Mouse (Mus musculus): ENCODE results near the gene Clpx. TPM values are rescaled to one million over a fixed set of nuclear protein-coding genes. Genes with fewer than 3 reads are reported as not detected.
"Not testable (repeated sequence)": the region's sequence is repeated elsewhere in the genome, so short reads cannot be mapped to it uniquely, and the experiment has no call there.

Gene Clpx
- polyA plus RNA-seq, 1 experiment from 2014 or later = 25.2 TPM

DNA sequence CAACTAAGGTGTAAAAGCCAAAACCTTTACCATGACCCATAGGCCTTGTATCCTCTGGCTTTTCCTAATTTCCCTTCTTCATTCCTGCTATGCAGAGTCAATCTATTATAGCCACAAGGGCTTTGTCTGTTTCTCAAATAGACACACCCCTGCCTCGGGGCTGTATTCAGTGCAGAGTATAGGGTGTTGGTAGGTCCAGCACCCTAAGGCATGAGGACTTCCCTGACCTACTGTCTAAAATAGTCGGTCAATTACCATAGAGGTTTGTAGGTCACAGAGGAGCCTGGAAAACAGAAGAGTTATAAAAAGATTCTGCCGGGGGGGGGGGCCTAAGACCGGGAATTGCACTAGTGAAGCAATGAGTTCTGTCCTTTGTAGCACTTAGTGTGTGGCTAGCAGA lies 20.2 kb upstream of the Clpx start:
- WGBS (ENCODE audit: missing documents) = 93% methylated on average over 4 of the region's 4 CpGs
- H3K36me3 ChIP-seq (ENCODE audit: inconsistent target) = no peaks in the 10 kb centered on the region
- H3K27ac ChIP-seq = no peak overlapping the region
- no peak overlapping the region for H3K4me3 ChIP-seq (ENCODE audit: inconsistent target)
- no peaks in the 10 kb centered on the region for H3K79me2 ChIP-seq (ENCODE audit: inconsistent target)

DNA sequence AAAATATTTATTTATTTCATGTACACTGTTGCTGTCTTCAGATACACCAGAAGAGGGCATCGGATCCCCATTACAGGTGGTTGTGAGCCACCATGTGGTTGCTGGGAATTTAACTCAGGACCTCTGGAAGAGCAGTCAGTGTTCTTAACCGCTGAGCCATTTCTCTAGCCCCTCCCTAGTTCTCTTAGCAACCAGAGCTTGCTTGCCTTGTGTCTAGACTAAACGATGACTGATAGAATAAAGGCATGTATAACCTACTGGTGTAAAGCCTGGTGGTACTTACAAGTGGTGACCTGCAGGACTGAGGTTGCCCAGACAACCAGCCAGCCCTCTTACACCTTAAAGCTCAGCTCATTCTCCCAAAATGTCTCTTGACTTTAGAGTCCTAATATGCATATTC lies 19.2 kb upstream of the Clpx start:
- 90% methylated on average over 3 of the region's 3 CpGs for WGBS (ENCODE audit: missing documents)
- H3K79me2 ChIP-seq (ENCODE audit: inconsistent target); H3K4me3 ChIP-seq (ENCODE audit: inconsistent target); H3K27ac ChIP-seq; H3K36me3 ChIP-seq (ENCODE audit: inconsistent target): not testable (repeated sequence)

DNA sequence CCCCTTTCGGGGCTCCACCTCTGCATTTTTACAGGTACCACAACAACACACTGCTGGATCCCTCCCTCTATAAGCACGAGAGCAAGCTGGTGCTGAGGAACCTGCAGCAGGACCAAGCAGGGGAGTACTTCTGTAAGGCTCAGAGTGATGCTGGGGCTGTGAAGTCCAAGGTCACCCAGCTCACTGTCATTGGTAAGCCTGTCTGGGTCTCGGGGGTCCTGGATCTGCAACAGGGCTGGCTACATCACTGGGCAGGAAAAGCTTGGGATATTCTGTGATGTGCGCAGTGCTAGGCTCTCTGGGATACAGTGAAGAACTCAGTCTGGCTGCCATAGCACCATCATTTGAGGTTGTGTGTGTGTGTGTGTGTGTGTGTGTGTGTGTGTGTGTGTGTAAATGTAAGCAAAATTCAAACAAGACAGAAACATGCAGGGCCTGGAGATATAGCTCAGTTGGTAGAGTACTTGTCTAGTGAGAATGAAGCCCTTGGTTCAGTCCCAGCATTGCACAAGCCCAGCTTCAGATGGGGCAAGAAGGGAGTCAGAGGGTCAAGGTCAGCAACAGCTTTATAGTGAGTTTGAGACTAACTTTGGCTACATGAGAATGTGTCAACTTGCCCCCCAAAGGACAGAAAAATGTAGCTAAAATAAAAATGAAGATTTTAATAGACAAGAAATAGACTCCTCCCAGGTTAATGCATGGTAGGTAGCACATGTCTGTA lies 18.1 kb upstream of the Clpx start:
- 66% methylated on average over 4 of the region's 4 CpGs for WGBS (ENCODE audit: missing documents)
- Histone ChIP-seq H3K36me3 (ENCODE audit: inconsistent target) (no peaks in the 10 kb centered on the region), H3K27ac (no peak overlapping the region)

DNA sequence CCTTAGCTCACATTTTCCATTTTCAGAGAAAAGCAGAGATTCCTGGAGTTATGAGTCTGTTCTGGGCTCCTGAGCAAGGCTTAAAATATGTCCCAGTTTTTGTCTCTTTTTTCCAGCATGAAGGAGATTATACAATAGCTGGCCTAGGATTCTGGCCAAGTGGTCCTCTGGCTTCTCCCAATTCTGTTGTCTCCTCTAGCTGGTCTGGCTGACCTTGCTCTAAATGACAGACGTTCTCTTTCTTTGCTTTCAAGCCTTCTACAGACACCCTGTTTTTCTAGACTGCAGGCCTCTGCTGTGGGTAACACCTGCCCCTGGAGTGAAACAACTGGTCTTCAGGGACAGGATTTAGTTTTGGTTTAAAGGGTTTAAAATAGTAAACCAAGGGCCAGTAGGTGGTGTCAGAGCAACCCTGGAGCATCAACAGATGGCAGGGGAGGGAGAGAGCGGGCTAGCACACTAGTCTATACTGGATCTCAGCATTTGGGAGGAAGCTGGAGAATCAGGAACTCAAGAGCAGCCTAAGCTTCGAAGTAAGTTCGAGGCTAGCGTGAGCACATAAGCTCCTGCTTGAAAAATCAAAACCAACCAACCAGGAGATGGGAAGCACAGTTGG lies 12.4 kb upstream of the Clpx start:
- no peaks in the 10 kb centered on the region for H3K36me3 ChIP-seq (ENCODE audit: inconsistent target)
- no peak overlapping the region for H3K27ac ChIP-seq
- H3K4me3 ChIP-seq (ENCODE audit: inconsistent target) = no peak overlapping the region
- H3K79me2 ChIP-seq (ENCODE audit: inconsistent target) = no peaks in the 10 kb centered on the region
- WGBS (ENCODE audit: missing documents) = 81% methylated on average over 5 of the region's 5 CpGs

More for the DNA sequence above, 18.1 kb upstream of the Clpx start:
- no peak overlapping the region for H3K4me3 ChIP-seq (ENCODE audit: inconsistent target)
- H3K79me2 ChIP-seq (ENCODE audit: inconsistent target) = no peaks in the 10 kb centered on the region

DNA sequence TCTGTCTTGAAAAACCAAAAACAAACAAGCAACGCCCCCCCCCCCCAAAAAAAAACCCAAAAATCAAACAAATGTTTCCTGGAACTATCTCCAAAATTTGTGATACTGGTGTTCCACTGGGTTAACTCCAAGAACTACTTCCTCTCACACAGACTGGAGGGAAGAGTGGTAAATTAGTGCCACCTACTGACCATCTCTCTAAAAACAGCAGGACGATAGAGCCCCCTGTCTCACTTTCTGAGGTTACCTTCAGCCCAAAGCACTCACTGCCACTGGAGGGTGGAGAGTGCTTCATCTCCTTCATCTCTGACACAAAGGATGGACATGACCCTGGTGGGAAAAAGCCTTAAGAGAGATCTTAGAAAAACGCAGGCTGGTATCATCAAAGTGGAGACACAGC lies 10.8 kb upstream of the Clpx start:
- Histone ChIP-seq H3K27ac (no peak overlapping the region), H3K4me3 (ENCODE audit: inconsistent target) (no peak overlapping the region), H3K79me2 (ENCODE audit: inconsistent target) (no peaks in the 10 kb centered on the region), H3K36me3 (ENCODE audit: inconsistent target) (no peaks in the 10 kb centered on the region)
- WGBS (ENCODE audit: missing documents) = 7% methylated on average over 3 of the region's 3 CpGs

DNA sequence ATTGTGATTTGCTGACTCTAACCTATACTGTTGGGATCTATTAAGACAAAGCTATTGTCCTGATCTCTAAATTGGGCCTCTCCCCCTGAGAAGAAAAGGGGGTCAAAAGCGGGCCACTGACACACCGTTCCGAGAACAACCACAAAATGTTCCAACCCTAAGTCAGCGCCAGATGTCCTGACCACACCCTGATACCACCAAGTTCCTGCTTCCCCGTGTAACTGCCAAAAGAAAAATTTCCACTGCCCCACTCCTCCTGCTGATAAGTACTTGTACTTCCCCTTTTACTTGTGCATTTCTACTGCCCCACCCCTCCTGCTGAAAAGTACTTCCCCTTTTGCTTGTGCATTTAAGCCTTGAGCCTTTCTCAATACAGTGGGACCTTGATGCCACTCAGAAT lies 5.8 kb upstream of the Clpx start:
- no CpG with 5 or more reads among the region's 5 CpGs for WGBS (ENCODE audit: missing documents)
- not testable (repeated sequence) for H3K79me2 ChIP-seq (ENCODE audit: inconsistent target); H3K27ac ChIP-seq; H3K4me3 ChIP-seq (ENCODE audit: inconsistent target); H3K36me3 ChIP-seq (ENCODE audit: inconsistent target)

DNA sequence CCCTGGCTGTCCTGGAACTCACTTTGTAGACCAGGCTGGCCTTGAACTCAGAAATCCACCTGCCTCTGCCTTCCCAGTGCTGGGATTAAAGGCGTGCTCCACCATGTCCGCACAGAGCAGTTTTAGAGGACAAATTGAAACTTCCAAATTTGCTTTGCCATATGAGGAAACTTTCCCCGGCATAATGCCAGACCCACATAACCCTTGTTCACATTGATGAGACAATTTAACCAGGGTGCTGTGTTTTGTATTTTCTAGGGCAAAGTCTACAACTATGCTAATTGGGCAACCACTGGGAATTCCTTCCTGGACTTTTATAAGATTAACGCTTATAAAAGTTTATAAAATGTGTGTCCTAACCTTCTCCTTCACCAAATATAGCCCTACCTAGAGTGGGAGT lies 4.1 kb upstream of the Clpx start:
- Histone ChIP-seq H3K27ac (no peak overlapping the region), H3K79me2 (ENCODE audit: inconsistent target) (peaks cover 8% of the 10 kb centered on the region), H3K36me3 (ENCODE audit: inconsistent target) (no peaks in the 10 kb centered on the region), H3K4me3 (ENCODE audit: inconsistent target) (no peak overlapping the region)
- 100% methylated on average over 4 of the region's 4 CpGs for WGBS (ENCODE audit: missing documents)

DNA sequence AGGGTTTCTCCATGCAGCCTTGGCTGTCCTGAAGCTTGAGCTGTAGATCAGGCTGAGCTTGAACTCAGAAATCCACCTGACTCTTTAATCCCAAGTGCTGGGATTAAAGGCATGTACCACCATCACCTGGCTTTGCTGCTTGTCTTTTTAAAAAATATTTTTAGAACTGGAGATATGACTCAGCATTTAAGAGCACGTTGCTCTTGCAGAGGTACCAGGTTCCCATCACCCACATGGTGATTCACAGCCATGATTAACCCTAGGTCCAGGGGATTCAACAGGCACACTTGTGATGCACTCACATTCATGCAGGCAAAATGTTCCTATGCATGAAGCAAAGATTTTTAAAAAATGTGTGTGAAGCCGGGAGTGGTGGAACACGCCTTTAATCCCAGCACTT lies 1.6 kb upstream of the Clpx start:
- Histone ChIP-seq H3K4me3 (ENCODE audit: inconsistent target) (no peak overlapping the region), H3K79me2 (ENCODE audit: inconsistent target) (peaks cover 32% of the 10 kb centered on the region), H3K36me3 (ENCODE audit: inconsistent target) (peaks cover under 1% of the 10 kb centered on the region; the same call in 1 of the 2 replicates), H3K27ac (no peak overlapping the region)
- 66% methylated on average over 3 of the region's 3 CpGs for WGBS (ENCODE audit: missing documents)

DNA sequence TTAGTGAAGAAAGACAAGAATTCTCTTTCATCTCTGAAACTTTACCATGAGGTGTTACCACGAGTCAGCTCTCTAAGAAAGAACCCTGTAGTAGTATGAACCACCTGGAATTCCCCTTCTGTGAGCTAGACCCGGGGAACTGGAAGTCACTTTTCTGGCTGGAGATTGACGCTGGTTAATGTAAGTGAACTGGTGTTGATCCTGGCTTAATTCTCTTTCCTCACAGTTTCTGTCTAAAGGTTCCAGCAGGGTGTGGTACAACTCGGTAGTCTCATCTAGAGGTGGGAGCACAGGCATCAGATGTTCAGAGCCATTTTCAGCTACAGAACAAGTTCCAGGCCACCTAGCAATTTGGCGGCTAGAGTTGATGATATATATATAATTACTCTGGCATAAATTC lies 941 bp upstream of the Clpx start:
- Histone ChIP-seq H3K4me3 (ENCODE audit: inconsistent target) (peak overlapping the region; percentile 96), H3K79me2 (ENCODE audit: inconsistent target) (peaks cover 39% of the 10 kb centered on the region), H3K27ac (peak overlapping the region; percentile 75), H3K36me3 (ENCODE audit: inconsistent target) (peaks cover 4% of the 10 kb centered on the region; the same call in 1 of the 2 replicates)
- 5% methylated on average over 5 of the region's 5 CpGs for WGBS (ENCODE audit: missing documents)

DNA sequence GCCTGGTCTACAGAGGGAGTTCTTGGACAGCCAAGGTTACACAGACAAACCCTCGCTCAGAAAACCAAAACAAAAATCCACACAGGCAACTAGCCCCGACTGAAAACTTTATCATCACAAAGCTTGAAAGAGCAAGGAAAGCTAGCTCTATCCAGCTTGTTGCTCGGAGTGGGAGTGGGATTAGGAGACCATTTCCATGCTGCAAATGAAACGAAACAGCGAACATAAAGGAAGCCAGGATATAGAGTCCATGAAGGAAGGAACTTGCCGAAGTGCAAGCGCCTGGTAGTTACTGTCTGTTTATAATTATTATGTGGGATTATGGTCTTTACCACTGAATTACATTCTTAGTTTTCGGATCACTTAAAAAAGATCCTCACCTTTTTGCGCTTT lies 484 bp upstream of the Clpx start:
- under 1% methylated on average over 9 of the region's 9 CpGs for WGBS (ENCODE audit: missing documents)
- Histone ChIP-seq H3K4me3 (ENCODE audit: inconsistent target) (peak overlapping the region; percentile 96), H3K79me2 (ENCODE audit: inconsistent target) (peaks cover 44% of the 10 kb centered on the region), H3K36me3 (ENCODE audit: inconsistent target) (peaks cover 4% of the 10 kb centered on the region; the same call in 1 of the 2 replicates), H3K27ac (peak overlapping the region; percentile 75)

DNA sequence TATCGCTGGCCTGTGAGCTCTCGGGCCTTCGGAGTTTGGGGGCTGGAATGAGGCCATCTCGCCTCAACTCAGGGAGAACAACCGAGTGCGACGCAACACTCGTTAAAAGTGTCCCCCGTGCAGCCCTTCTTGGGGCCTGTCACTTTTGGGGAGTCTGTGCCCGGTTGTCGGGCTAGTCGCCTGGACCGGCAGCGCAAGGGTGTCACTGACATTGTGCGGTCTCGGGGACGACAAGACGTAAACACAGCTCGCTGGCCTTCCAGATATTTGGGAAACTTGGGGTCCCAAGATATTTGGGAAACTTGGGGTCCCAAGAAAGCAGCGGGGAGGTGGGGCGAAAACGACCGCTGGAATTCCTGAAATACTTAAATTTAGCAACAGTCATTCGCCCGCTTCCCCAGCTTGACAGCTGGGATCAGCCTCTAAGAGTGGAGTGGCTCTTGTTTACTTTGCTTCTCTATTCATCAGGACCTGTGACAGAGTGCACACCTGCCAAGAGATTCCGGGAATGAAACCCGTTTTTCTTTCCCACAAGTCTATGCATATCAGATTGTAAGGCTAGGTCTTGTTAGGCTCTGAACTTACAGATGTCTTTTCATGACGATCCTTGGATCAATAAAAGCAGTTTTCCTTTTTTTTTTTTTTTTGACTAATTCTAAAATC lies 787 bp downstream of the Clpx start:
- Histone ChIP-seq H3K27ac (peak overlapping the region; percentile 64), H3K36me3 (ENCODE audit: inconsistent target) (peaks cover 7% of the 10 kb centered on the region), H3K4me3 (ENCODE audit: inconsistent target) (peak overlapping the region; percentile 96), H3K79me2 (ENCODE audit: inconsistent target) (peaks cover 56% of the 10 kb centered on the region)
- WGBS (ENCODE audit: missing documents) = 4% methylated on average over 28 of the region's 28 CpGs

DNA sequence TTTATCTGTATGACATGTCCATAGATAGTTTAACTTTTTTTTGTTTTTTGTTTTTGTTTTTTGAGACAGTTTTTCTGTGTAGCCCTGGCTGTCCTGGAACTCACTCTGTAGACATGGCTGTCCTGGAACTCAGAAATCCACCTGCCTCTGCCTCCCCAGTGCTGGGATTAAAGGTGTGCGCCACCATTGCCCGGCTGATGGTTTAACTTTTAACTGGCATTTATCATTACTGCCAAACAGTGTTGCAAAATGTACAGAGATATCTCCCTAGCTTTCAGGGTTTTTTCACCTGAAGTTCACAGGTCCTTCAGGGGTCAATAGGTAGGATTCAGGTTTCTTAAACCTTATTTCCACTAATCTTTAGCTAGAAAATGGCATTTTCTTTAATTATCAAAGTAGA lies 3.0 kb downstream of the Clpx start:
- peaks cover 57% of the 10 kb centered on the region for H3K79me2 ChIP-seq (ENCODE audit: inconsistent target)

DNA sequence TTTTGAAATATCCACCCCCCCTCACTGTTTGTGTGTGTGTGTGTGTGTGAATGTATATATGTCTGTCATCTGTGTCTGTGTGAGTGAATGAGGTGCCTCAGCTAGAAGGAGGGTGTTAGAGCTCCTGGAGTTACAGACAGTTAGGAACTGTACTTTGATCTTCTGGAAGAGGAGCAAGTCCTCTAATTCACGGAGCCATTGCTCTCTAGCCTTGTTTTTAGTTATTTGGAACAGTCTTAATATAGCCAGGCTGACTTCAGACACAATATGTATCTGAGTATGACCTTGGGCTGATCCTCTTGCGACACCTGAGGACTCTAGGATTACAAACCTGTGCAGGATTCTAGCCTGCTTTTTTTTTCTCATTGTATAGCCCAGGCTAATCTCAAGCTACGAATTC lies 4.7 kb downstream of the Clpx start:
- 93% methylated on average over 3 of the region's 3 CpGs for WGBS (ENCODE audit: missing documents)

More for the DNA sequence above, 3.0 kb downstream of the Clpx start:
- Histone ChIP-seq H3K36me3 (ENCODE audit: inconsistent target) (peaks cover 26% of the 10 kb centered on the region), H3K4me3 (ENCODE audit: inconsistent target) (no peak overlapping the region), H3K27ac (no peak overlapping the region)
- WGBS (ENCODE audit: missing documents) = 96% methylated on average over 2 of the region's 2 CpGs

DNA sequence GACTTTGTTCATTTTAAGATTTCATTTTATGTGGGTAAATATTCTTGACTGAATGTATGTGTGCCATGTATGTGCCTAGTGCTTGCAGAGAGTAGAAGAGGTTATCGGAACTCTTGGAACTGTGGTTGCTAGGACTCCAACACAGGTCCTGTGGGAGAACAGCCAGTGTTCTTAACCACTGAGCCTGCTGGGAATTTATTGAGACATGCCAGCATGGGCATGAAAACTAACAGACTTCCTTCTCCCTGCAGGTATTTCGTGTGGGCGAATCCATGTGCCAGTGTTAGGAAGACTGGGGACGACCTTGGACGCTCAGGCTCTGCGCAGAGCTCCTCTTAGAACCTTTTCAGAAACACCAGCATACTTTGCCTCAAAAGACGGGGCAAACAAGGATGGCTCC lies 5.6 kb downstream of the Clpx start:
- Histone ChIP-seq H3K79me2 (ENCODE audit: inconsistent target) (peaks cover 52% of the 10 kb centered on the region), H3K36me3 (ENCODE audit: inconsistent target) (peaks cover 33% of the 10 kb centered on the region), H3K4me3 (ENCODE audit: inconsistent target) (no peak overlapping the region), H3K27ac (no peak overlapping the region)
- 96% methylated on average over 7 of the region's 7 CpGs for WGBS (ENCODE audit: missing documents)

More for the DNA sequence above, 4.7 kb downstream of the Clpx start:
- H3K36me3 ChIP-seq (ENCODE audit: inconsistent target) = peaks cover 33% of the 10 kb centered on the region
- H3K79me2 ChIP-seq (ENCODE audit: inconsistent target) = peaks cover 57% of the 10 kb centered on the region
- no peak overlapping the region for H3K27ac ChIP-seq
- H3K4me3 ChIP-seq (ENCODE audit: inconsistent target) = no peak overlapping the region

DNA sequence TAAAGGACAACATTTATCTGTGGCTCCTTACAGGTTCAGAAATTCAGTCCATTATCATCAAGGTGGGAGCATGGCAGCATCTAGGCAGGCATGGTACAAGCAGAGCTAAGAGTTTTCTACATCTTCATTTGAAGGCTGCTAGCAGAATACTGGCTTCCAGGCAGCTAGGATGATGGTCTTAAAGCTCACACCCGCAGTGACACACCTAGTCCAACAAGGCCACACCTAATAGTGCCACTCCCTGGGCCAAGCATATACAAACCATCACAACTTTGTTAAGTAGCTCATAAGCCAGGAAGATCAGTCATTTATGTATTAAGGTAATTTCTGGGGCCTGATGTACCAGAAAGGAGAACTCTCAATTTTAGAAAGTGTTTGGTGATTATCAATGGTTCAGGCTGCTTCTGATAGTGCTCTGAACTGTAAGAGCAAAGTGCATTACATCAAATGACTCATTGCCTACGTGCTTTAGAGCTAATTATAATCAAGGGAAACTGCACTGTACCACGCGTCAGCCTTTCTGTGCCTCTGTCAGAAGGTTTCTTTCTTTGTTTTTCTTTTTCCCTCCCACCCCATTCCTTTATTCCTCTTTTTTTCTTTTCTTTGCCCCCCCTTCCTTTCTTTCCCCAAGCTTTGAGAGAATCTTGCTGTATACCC lies 8.4 kb downstream of the Clpx start:
- 82% methylated on average over 4 of the region's 4 CpGs for WGBS (ENCODE audit: missing documents)
- no peak overlapping the region for H3K4me3 ChIP-seq (ENCODE audit: inconsistent target)
- peak overlapping the region; percentile 21 for H3K27ac ChIP-seq
- H3K36me3 ChIP-seq (ENCODE audit: inconsistent target) = peaks cover 32% of the 10 kb centered on the region
- H3K79me2 ChIP-seq (ENCODE audit: inconsistent target) = peaks cover 42% of the 10 kb centered on the region

Measured in macrophage (primary cell).